Mouse (Mus musculus): ENCODE results near the gene Ascc1.

- no peak for TF ChIP-seq CTCF (IDR thresholded peaks at IDR 0.05; ENCODE audit: low read depth, low read length)
- TF ChIP-seq POLR2A (IDR thresholded peaks at IDR 0.05; ENCODE audit: borderline replicate concordance, low read depth, low read length), result no peak
These were observed 95.2 kb downstream of the Ascc1 start for GRCm38 (mm10) chr10:60097774-60098173.

Measured in bone marrow macrophage, adult 2 months (primary cell).